Mouse (Mus musculus): ENCODE measurements around the gene Pitx3. TPM values are rescaled to one million over a fixed set of nuclear protein-coding genes. Genes with fewer than 3 reads are reported as not detected.

Pitx3 gene
- polyA plus RNA-seq, 1 experiment from 2014 or later, result not detected

DNA sequence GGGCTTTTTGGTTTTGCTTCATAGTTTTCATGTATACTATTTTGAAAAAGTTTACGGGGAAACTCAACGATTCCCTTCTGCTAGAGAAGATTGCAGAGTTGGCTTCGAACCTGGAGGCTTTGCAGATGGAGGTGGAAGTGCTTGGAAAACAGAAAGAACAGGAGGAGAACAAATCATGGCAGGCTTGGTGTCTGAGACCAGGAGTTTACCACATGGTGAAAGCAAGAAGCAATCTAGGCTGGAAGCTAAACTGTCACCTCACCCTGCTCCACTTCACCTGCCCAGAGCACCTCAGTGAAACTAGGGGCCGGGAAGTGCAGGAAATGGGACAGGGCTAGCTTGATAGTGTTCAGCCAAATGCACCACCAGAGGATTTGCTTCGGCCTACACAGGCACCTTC is 51.7 kb downstream of the Pitx3 start:
- no peaks in the 10 kb centered on the region for H3K9me3 ChIP-seq
- no peaks in the 10 kb centered on the region for H3K36me3 ChIP-seq
- H3K9ac ChIP-seq, result no peak overlapping the region
- no peak overlapping the region for H3K4me2 ChIP-seq
- no peak for ATAC-seq (ENCODE audit: insufficient read depth, low FRiP score, low read depth)
- WGBS, result 86% methylated on average over 5 of the region's 5 CpGs
- no peak overlapping the region for H3K27ac ChIP-seq
- no peak overlapping the region for H3K4me3 ChIP-seq (replicated peaks)
- no peaks in the 10 kb centered on the region for H3K27me3 ChIP-seq (replicated peaks)
- no peaks in the 10 kb centered on the region for H3K4me1 ChIP-seq

DNA sequence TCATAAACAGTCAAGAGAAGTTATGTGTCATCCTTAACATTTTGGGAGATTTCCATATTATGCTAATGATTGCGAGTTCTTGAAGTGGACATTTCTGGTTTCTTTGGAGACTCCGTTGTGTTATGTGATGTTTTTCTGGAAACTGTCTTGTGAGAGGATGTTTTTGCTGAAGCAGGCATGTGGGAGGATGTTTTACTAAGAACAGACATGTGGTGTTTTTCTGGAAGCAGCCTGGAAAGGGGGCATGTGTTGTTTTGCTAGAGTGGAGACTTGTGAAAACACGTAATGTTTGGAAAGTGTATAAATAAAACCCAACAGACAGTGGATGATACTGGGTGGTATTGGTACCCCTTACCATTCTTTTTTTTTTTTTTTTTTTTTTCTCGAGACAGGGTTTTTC is 52.8 kb downstream of the Pitx3 start:
- H3K4me3 ChIP-seq (replicated peaks), result no peak overlapping the region
- no peak for ATAC-seq (ENCODE audit: insufficient read depth, low FRiP score, low read depth)
- H3K4me2 ChIP-seq, result no peak overlapping the region
- no peaks in the 10 kb centered on the region for H3K36me3 ChIP-seq
- H3K4me1 ChIP-seq, result no peaks in the 10 kb centered on the region
- 78% methylated on average over 4 of the region's 4 CpGs for WGBS
- no peak overlapping the region for H3K27ac ChIP-seq
- H3K9me3 ChIP-seq, result no peaks in the 10 kb centered on the region
- no peak overlapping the region for H3K9ac ChIP-seq
- no peaks in the 10 kb centered on the region for H3K27me3 ChIP-seq (replicated peaks)

DNA sequence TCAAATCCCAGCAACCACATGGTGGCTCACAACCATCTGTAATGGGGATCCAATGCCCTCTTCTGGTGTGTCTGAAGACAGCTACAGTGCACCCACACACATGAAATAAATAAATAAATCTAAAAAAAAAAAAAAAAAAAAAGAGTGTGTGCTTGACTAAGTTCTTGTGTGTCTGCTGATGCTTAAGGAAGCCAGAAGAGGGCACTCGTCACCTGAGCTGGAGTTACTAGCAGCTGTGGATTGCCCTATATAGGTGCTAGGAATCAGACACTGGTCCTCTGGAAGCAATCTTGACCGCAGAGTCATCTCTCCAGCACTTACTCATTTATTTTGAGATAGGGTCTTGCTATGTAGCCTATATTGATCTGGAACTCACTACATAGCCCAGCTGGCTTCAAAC is 54.0 kb downstream of the Pitx3 start:
- H3K27me3 ChIP-seq (replicated peaks), result no peaks in the 10 kb centered on the region
- ATAC-seq (ENCODE audit: insufficient read depth, low FRiP score, low read depth), result no peak
- H3K4me3 ChIP-seq (replicated peaks), result no peak overlapping the region
- H3K4me2 ChIP-seq, result no peak overlapping the region
- no peaks in the 10 kb centered on the region for H3K4me1 ChIP-seq
- H3K36me3 ChIP-seq, result no peaks in the 10 kb centered on the region
- WGBS, result 94% methylated on average over 2 of the region's 2 CpGs
- H3K27ac ChIP-seq, result no peak overlapping the region
- H3K9ac ChIP-seq, result no peak overlapping the region
- no peaks in the 10 kb centered on the region for H3K9me3 ChIP-seq

DNA sequence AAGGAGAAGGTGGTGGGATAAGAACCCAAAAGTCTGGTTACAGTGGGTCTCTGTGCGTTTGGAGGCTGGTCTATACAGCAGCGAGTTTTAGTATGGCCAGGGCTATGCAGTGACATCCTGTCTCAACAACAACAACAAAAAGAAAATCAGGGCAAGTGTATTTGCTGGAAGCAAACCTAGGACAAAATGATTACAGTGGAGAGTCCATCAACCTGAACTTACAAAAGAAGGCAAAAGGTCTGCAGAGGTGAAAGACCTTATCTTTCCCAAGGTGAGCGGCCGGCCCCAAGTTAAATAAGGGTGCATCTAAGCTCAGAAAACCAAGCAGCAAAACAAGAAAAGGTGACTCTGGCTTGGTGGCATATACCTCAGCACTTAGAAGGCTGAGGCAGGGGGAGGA is 56.5 kb downstream of the Pitx3 start:
- Histone ChIP-seq H3K27ac (no peak overlapping the region), H3K9me3 (no peaks in the 10 kb centered on the region), H3K4me1 (no peaks in the 10 kb centered on the region), H3K9ac (no peak overlapping the region), H3K27me3 (replicated peaks) (no peaks in the 10 kb centered on the region), H3K4me3 (replicated peaks) (no peak overlapping the region), H3K4me2 (no peak overlapping the region), H3K36me3 (no peaks in the 10 kb centered on the region)
- WGBS, result 80% methylated on average over 4 of the region's 4 CpGs
- ATAC-seq (ENCODE audit: insufficient read depth, low FRiP score, low read depth), result no peak

DNA sequence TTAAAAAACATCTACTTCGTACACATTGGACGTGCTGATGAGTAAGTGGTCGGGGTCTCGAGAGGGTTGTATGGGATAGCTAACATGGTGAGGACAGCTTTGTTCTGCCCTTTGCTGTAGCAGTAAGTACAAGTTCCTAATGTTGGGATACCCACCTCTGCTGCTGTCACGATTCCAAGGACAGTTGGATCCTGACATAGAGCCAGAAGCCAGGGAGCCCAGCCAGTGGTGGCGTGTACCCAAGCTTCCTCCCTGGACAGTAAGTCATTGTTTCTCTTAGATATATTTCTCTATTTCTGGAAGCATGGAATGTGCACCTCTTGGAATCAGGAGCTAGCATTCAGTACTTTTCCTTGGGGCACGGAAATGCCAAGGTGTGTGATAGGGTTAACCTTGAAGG is 60.3 kb downstream of the Pitx3 start:
- ATAC-seq (ENCODE audit: insufficient read depth, low FRiP score, low read depth), result no peak
- H3K36me3 ChIP-seq, result peaks cover 25% of the 10 kb centered on the region
- H3K4me2 ChIP-seq, result no peak overlapping the region
- no peaks in the 10 kb centered on the region for H3K9me3 ChIP-seq
- H3K4me3 ChIP-seq (replicated peaks), result no peak overlapping the region
- no peak overlapping the region for H3K27ac ChIP-seq
- no peaks in the 10 kb centered on the region for H3K4me1 ChIP-seq
- H3K9ac ChIP-seq, result no peak overlapping the region
- H3K27me3 ChIP-seq (replicated peaks), result no peaks in the 10 kb centered on the region
- 76% methylated on average over 7 of the region's 7 CpGs for WGBS

DNA sequence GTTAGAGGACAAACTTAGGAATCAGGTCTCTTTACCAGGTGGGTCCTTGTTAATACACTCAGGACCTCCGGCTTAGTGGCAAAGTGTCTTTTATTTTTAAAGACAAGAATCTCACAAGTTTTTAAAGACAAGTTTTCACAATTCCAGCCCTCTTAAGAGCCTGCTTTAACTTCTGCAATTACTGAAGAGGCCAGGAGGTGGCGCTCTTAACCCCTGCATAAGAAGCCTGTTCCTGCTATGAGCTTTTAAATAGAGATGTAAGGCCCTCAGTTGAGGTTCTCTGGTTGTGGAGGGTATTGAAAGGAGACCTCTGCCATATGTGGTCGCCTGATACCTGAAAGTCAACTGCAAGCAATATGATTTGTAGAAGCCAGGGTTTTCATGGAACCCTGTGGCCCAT is 61.8 kb downstream of the Pitx3 start:
- Histone ChIP-seq H3K4me2 (no peak overlapping the region), H3K27ac (no peak overlapping the region), H3K4me1 (no peaks in the 10 kb centered on the region), H3K27me3 (replicated peaks) (no peaks in the 10 kb centered on the region), H3K9me3 (no peaks in the 10 kb centered on the region), H3K4me3 (replicated peaks) (no peak overlapping the region), H3K36me3 (peaks cover 40% of the 10 kb centered on the region), H3K9ac (no peak overlapping the region)
- 48% methylated on average over 3 of the region's 3 CpGs for WGBS
- ATAC-seq (ENCODE audit: insufficient read depth, low FRiP score, low read depth), result no peak

Other genes starting within 250 kb of the Pitx3 start
- gene Armh3, start 149.8 kb downstream of the Pitx3 start, polyA plus RNA-seq (2015; fragmentation: Nextera tagmentation; extraction: Ambion mirVana), result 13.1 and 17.3 TPM in 2 replicates
- gene Hps6, start 144.8 kb downstream of the Pitx3 start, polyA plus RNA-seq (2015; fragmentation: Nextera tagmentation; extraction: Ambion mirVana), result 8.1 TPM in 2 replicates
- gene Pprc1, start 103.4 kb downstream of the Pitx3 start, polyA plus RNA-seq (2015; fragmentation: Nextera tagmentation; extraction: Ambion mirVana), result 32.7 and 37.5 TPM in 2 replicates
- gene Ldb1, start 103.1 kb downstream of the Pitx3 start, polyA plus RNA-seq (2015; fragmentation: Nextera tagmentation; extraction: Ambion mirVana), result 73.9 and 74.1 TPM in 2 replicates
- 79.3 and 89.8 TPM in 2 replicates for gene Nolc1, start 72.5 kb downstream of the Pitx3 start, polyA plus RNA-seq (2015; fragmentation: Nextera tagmentation; extraction: Ambion mirVana)
- gene Elovl3, start 16.4 kb downstream of the Pitx3 start, polyA plus RNA-seq (2015; fragmentation: Nextera tagmentation; extraction: Ambion mirVana), result not detected in 2 replicates
- gene Gbf1, start 4.2 kb upstream of the Pitx3 start, polyA plus RNA-seq (2015; fragmentation: Nextera tagmentation; extraction: Ambion mirVana), result 59.3 and 63.1 TPM in 2 replicates
- 10.6 TPM in 2 replicates for gene Nfkb2, start 156.0 kb upstream of the Pitx3 start, polyA plus RNA-seq (2015; fragmentation: Nextera tagmentation; extraction: Ambion mirVana)
- gene Psd, start 178.8 kb upstream of the Pitx3 start, polyA plus RNA-seq (2015; fragmentation: Nextera tagmentation; extraction: Ambion mirVana), result 52.9 and 54.7 TPM in 2 replicates
- gene Fbxl15, start 179.9 kb upstream of the Pitx3 start, polyA plus RNA-seq (2015; fragmentation: Nextera tagmentation; extraction: Ambion mirVana), result 16.7 TPM in 2 replicates
- gene Cuedc2, start 190.4 kb upstream of the Pitx3 start, polyA plus RNA-seq (2015; fragmentation: Nextera tagmentation; extraction: Ambion mirVana), result 134 and 137 TPM in 2 replicates
- gene Mfsd13a, start 192.8 kb upstream of the Pitx3 start, polyA plus RNA-seq (2015; fragmentation: Nextera tagmentation; extraction: Ambion mirVana), result 11.9 and 12.9 TPM in 2 replicates
- 1.4 and 1.5 TPM in 2 replicates for gene 2310034G01Rik, start 202.0 kb upstream of the Pitx3 start, polyA plus RNA-seq (2015; fragmentation: Nextera tagmentation; extraction: Ambion mirVana)
- gene Actr1a, start 247.4 kb upstream of the Pitx3 start, polyA plus RNA-seq (2015; fragmentation: Nextera tagmentation; extraction: Ambion mirVana), result 122 TPM in 2 replicates
- gene Sufu, start 248.6 kb upstream of the Pitx3 start, polyA plus RNA-seq (2015; fragmentation: Nextera tagmentation; extraction: Ambion mirVana), result 24.9 and 26.2 TPM in 2 replicates

Measured in stomach, embryonic 15.5 days (tissue).